Mouse (Mus musculus): ENCODE results near the gene Mymx. TPM values are rescaled to one million over a fixed set of nuclear protein-coding genes. Genes with fewer than 3 reads are reported as not detected.

Mymx gene
- polyA plus RNA-seq, 1 experiment from 2014 or later = not detected

DNA sequence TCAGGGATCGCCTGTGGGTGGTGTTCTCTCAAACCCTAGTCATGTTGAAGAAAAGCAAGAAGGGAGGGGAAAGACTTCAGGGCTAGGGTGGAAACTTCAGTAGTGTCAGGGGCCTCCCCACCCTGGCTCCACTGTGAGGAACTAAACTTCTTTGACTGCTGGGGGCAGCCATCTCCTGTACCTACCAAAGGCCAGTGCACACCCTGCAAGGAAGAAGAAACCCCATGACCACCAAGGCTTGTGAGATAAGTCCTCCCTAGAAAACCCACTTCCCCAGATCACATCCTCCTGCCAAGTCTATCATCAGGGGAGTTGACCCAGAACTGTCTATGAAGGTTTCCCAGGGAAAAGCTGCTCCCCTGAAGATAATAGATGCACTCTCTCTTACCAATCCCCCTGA, 47.5 kb downstream of the Mymx start:
- H3K4me2 ChIP-seq (replicated peaks) = no peak overlapping the region
- H3K27ac ChIP-seq (replicated peaks) = no peak overlapping the region
- H3K9ac ChIP-seq (replicated peaks) = no peak overlapping the region
- peaks cover 49% of the 10 kb centered on the region for H3K27me3 ChIP-seq
- no peaks in the 10 kb centered on the region for H3K9me3 ChIP-seq
- no peaks in the 10 kb centered on the region for H3K36me3 ChIP-seq
- H3K4me3 ChIP-seq = no peak overlapping the region
- 56% methylated on average over 1 of the region's 1 CpGs for WGBS
- no peak for ATAC-seq (ENCODE audit: low FRiP score, low read depth)
- peaks cover 46% of the 10 kb centered on the region for H3K4me1 ChIP-seq

DNA sequence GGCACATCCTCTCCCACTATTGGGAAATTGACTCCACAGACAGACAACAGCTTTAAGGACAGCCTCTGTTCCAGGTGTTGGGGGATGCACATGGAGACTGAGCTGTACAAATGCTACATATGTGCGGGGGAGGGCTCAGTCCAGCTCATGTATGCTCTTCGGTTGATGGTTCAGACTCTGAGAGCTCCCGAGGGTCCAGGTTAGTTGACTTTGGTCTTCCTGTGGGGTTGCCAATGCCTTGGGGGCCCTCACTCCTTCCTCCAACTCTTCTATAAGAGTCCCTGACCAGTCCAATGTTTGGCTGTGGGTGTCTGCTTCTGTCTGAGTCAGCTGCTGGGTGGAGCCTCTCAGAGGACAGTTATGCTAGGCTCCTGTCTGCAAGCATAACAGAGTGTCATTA, 48.8 kb downstream of the Mymx start:
- no peak for ATAC-seq (ENCODE audit: low FRiP score, low read depth)
- Histone ChIP-seq H3K4me2 (replicated peaks) (no peak overlapping the region), H3K4me1 (peaks cover 48% of the 10 kb centered on the region), H3K36me3 (no peaks in the 10 kb centered on the region), H3K9ac (replicated peaks) (no peak overlapping the region), H3K27me3 (peaks cover 46% of the 10 kb centered on the region), H3K9me3 (no peaks in the 10 kb centered on the region), H3K27ac (replicated peaks) (no peak overlapping the region), H3K4me3 (no peak overlapping the region)
- WGBS = 83% methylated on average over 3 of the region's 3 CpGs

DNA sequence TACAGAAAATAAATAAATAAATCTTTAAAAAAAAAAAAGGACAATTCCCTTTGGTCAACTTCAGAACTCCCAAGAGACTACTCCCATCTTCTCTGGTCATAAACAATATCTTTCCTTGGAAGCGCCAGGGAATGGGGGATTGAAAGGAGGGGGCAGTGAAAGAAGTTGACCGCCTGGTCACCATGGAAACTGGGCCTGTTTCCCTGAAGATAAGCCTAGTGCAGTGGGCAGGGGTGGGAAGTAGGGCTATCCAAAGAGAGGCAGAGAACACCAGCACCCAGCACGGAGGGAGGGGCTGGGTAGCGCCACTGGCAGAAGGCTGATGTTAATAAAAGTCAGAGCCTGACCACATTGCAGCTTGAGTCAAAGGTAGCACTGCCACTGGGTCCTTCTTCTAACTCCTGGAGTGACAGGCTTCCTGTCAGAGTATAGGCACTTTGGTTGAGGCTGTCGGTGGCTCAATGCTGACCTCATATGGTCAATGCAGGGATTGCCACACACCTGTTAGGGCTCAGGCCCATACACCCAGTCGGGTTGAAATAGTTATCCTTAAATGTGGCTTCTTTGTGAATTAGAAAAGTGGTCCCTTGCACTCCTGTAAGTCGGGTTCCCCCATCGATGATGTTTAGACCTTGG, 50.0 kb downstream of the Mymx start:
- H3K9me3 ChIP-seq = no peaks in the 10 kb centered on the region

DNA sequence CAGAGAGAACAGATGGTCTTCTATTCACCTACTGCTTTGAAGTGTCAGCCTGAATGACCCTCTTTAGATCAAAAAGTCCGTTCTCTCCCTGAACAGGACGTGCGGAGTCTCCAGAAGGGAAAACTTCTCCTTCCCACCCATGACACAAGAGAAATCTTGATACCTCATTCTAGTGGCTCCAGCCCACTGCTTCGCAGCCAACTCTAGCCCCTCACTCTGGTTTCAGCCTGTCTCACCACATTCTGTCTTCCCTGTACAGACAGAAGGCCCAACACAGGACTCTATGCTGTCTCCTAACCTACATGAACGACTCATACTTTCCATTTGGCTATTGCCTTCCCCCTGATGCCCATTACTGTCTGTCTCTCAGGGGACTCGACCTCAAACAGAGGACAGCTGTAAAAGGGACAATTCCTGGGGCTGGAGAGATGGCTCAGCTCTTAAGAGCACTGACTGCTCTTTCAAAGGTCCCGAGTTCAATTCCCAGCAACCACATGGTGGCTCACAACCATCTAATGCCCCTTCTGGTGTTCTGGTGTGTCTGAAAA, 50.6 kb downstream of the Mymx start:
- no peak overlapping the region for H3K9ac ChIP-seq (replicated peaks)
- peaks cover 45% of the 10 kb centered on the region for H3K4me1 ChIP-seq
- no peak for ATAC-seq (ENCODE audit: low FRiP score, low read depth)
- no peak overlapping the region for H3K4me2 ChIP-seq (replicated peaks)
- H3K4me3 ChIP-seq = no peak overlapping the region
- no peaks in the 10 kb centered on the region for H3K9me3 ChIP-seq
- WGBS = 43% methylated on average over 7 of the region's 7 CpGs
- peaks cover 8% of the 10 kb centered on the region for H3K36me3 ChIP-seq
- peak overlapping the region; percentile 60 for H3K27ac ChIP-seq (replicated peaks)
- H3K27me3 ChIP-seq = peaks cover 51% of the 10 kb centered on the region

More for the DNA sequence above, 50.0 kb downstream of the Mymx start:
- no peak overlapping the region for H3K27ac ChIP-seq (replicated peaks)
- no peak overlapping the region; the same call in 1 of the 2 replicates for H3K4me2 ChIP-seq (replicated peaks)
- no peak overlapping the region for H3K4me3 ChIP-seq
- H3K36me3 ChIP-seq = 0 out of 2 replicates have a peak, but pooled peaks cover 2% of the 10 kb centered on the region
- peaks cover 51% of the 10 kb centered on the region for H3K27me3 ChIP-seq
- H3K4me1 ChIP-seq = peaks cover 46% of the 10 kb centered on the region
- H3K9ac ChIP-seq (replicated peaks) = no peak overlapping the region
- 4% methylated on average over 8 of the region's 8 CpGs for WGBS
- no peak for ATAC-seq (ENCODE audit: low FRiP score, low read depth)

Other genes with a start within 250 kb of the Mymx start
- gene Cdc5l, start 168.4 kb downstream of the Mymx start, polyA plus RNA-seq (2016; fragmentation: Nextera tagmentation; extraction: Ambion mirVana) = 74.2 and 76.4 TPM in 2 replicates
- gene Spats1, start 126.7 kb downstream of the Mymx start, polyA plus RNA-seq (2016; fragmentation: Nextera tagmentation; extraction: Ambion mirVana) = 0.85 and 1.0 TPM in 2 replicates
- gene Aars2, start 95.3 kb downstream of the Mymx start, polyA plus RNA-seq (2016; fragmentation: Nextera tagmentation; extraction: Ambion mirVana) = 24.2 and 24.9 TPM in 2 replicates
- gene Tcte1, start 78.7 kb downstream of the Mymx start, polyA plus RNA-seq (2016; fragmentation: Nextera tagmentation; extraction: Ambion mirVana) = 0.71 and 1.8 TPM in 2 replicates
- gene Tmem151b, start 52.4 kb downstream of the Mymx start, polyA plus RNA-seq (2016; fragmentation: Nextera tagmentation; extraction: Ambion mirVana) = 12.6 and 13.5 TPM in 2 replicates
- gene Nfkbie, start 46.4 kb downstream of the Mymx start, polyA plus RNA-seq (2016; fragmentation: Nextera tagmentation; extraction: Ambion mirVana) = 6.8 and 7.9 TPM in 2 replicates
- gene Slc35b2, start 38.2 kb downstream of the Mymx start, polyA plus RNA-seq (2016; fragmentation: Nextera tagmentation; extraction: Ambion mirVana) = 96.6 and 102 TPM in 2 replicates
- gene Hsp90ab1, start 28.8 kb downstream of the Mymx start, polyA plus RNA-seq (2016; fragmentation: Nextera tagmentation; extraction: Ambion mirVana) = 1,424 and 1,459 TPM in 2 replicates
- 40.1 and 40.2 TPM in 2 replicates for gene Slc29a1, start 2.5 kb downstream of the Mymx start, polyA plus RNA-seq (2016; fragmentation: Nextera tagmentation; extraction: Ambion mirVana)
- gene Capn11, start 57.2 kb upstream of the Mymx start, polyA plus RNA-seq (2016; fragmentation: Nextera tagmentation; extraction: Ambion mirVana) = 1.2 and 1.4 TPM in 2 replicates
- 105 and 110 TPM in 2 replicates for gene Mrpl14, start 84.2 kb upstream of the Mymx start, polyA plus RNA-seq (2016; fragmentation: Nextera tagmentation; extraction: Ambion mirVana)
- gene Tmem63b, start 84.8 kb upstream of the Mymx start, polyA plus RNA-seq (2016; fragmentation: Nextera tagmentation; extraction: Ambion mirVana) = 97.9 and 107 TPM in 2 replicates
- gene 1600014C23Rik, start 131.7 kb upstream of the Mymx start, polyA plus RNA-seq (2016; fragmentation: Nextera tagmentation; extraction: Ambion mirVana) = not detected in 2 replicates

Measured in midbrain, embryonic 12.5 days (tissue).